Mouse (Mus musculus) midbrain, embryonic 12.5 days (tissue): ENCODE measurements around the gene Npas3. TPM values are rescaled to one million over a fixed set of nuclear protein-coding genes. Genes with fewer than 3 reads are reported as not detected.

Source experiments
- ATAC-seq: fragments of 200-750 bp; cut with Nextera tagmentation; 2 replicates; pipeline ENCODE4 v1.8.0; 2017; ENCODE audit warnings: low read depth, moderate TSS enrichment, moderate library complexity; ENCODE audit not compliant: low FRiP score
- H3K27ac ChIP-seq: fragments of 300-500 bp; sonication (generic); replicated peaks from 2 replicates; pipeline ENCODE4 v1.5.1; 2016; ENCODE audit warnings: mild to moderate bottlenecking
- H3K27me3 ChIP-seq: fragments of 300-500 bp; sonication (generic); 2 replicates; pipeline ENCODE4 v1.6.1; 2016; ENCODE audit warnings: mild to moderate bottlenecking
- H3K36me3 ChIP-seq: fragments of 300-500 bp; sonication (generic); 2 replicates; pipeline ENCODE4 v1.6.1; 2016
- H3K4me1 ChIP-seq: fragments of 300-500 bp; sonication (generic); 2 replicates; pipeline ENCODE4 v1.6.1; 2016
- H3K4me2 ChIP-seq: fragments of 300-500 bp; sonication (generic); replicated peaks from 2 replicates; pipeline ENCODE4 v1.6.1; 2016; ENCODE audit warnings: mild to moderate bottlenecking, moderate library complexity
- H3K4me3 ChIP-seq: fragments of 300-500 bp; sonication (generic); 2 replicates; pipeline ENCODE4 v1.5.1; 2016; ENCODE audit warnings: mild to moderate bottlenecking
- H3K9ac ChIP-seq: fragments of 300-500 bp; sonication (generic); replicated peaks from 2 replicates; pipeline ENCODE4 v1.6.1; 2016; ENCODE audit warnings: mild to moderate bottlenecking, moderate library complexity
- H3K9me3 ChIP-seq: fragments of 300-500 bp; sonication (generic); 2 replicates; pipeline ENCODE4 v1.6.1; 2016; ENCODE audit warnings: mild to moderate bottlenecking
- WGBS: fragments of 180-500 bp; shearing (Covaris S2); methylation state at CpG from one replicate; pipeline ENCODE4 v1.1.7; 2016; 5-methylcytosine and 5-hydroxymethylcytosine counted together
- polyA plus RNA-seq: library from polyadenylated mRNA; unstranded; fragments of >200 nt; fragmentation: Nextera tagmentation; extraction: Ambion mirVana; gene quantifications from 2 replicates; pipeline ENCODE4 v1.2.1, GENCODE M21; 2016

Npas3 gene
- polyA plus RNA-seq, 1 experiment from 2014 or later: 30.0 TPM

DNA sequence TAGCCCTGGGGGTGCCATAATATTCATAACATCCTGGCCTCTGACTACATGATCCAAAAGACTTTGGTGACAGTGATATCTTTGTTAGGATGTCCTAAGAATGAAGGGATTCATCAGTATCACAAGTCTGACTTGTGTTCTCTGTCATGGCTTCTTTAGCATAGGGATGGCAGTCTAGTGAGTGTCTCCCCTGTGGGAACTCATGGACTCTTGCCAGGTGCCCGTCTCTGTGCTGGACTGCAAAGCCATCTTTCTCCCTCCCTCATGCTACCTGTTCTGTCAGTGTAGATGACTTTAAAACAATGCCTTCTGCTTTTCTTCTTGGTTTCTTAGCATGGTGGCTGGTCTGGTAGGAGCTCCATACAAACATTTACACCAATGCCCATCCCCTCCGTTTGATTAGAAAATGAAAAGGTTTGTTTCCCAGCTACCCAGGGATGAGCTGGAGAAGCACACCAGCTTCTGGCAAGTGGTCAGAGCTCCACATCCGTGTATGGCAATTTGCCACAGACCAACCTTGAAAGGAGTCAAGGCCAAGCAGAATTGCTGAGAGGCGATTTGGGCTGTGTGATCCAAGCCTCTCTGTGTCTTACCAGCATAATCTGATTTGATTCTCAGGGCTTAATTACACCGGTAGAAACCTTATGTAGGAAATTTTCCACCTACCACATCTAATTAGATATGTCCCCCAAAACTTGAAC is 616.1 kb downstream of the Npas3 start:
- Histone ChIP-seq H3K9me3 (no peaks in the 10 kb centered on the region), H3K36me3 (no peaks in the 10 kb centered on the region), H3K27me3 (no peaks in the 10 kb centered on the region), H3K4me2 (no peak overlapping the region), H3K27ac (no peak overlapping the region), H3K9ac (no peak overlapping the region), H3K4me1 (peaks cover 13% of the 10 kb centered on the region), H3K4me3 (no peak overlapping the region)
- WGBS: 78% methylated on average over 5 of the region's 5 CpGs
- ATAC-seq: no peak

DNA sequence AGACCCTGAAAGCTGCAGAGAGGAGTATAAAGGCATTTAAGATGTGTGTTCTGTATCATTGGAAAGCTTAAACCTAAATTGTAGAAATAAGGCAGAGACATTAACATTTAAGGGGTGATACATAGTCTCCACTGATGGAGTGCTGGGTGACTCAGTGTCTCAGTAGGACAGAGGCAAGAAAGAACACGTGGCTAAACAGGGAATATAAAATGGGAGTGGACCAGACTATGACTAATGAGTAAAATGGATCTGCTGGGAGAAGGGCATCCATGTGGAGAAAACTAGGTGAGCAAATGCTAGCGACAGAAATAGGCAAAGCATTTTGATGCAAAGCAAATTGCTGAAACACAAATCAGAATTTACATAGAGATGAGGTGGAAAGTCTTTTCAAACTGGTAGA is 617.2 kb downstream of the Npas3 start:
- H3K4me3 ChIP-seq: no peak overlapping the region
- WGBS: 62% methylated on average over 2 of the region's 2 CpGs
- no peak overlapping the region for H3K9ac ChIP-seq
- ATAC-seq: no peak
- no peak overlapping the region for H3K27ac ChIP-seq
- no peak overlapping the region for H3K4me2 ChIP-seq
- no peaks in the 10 kb centered on the region for H3K36me3 ChIP-seq
- H3K27me3 ChIP-seq: no peaks in the 10 kb centered on the region
- peaks cover 13% of the 10 kb centered on the region for H3K4me1 ChIP-seq
- H3K9me3 ChIP-seq: no peaks in the 10 kb centered on the region

DNA sequence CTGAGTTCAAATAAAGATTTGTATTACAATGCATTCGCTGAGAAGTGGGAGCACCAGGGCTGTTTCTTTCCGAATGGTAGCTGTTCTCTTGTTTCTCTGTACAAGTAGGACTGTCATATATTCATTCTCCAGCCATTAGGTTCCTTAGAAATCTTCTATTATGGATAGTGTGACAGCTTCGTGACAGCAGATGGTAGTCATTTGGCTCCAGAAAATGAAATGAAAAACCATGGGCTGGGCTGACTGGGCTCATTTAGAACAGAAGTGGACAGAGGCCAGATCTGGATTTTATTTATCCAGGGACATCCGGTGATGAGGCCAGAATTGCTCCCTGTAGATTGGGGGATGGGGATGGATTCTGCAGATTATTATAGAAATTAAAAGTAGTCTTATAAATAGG is 621.5 kb downstream of the Npas3 start:
- Histone ChIP-seq H3K4me3 (no peak overlapping the region), H3K36me3 (no peaks in the 10 kb centered on the region), H3K27me3 (no peaks in the 10 kb centered on the region), H3K27ac (no peak overlapping the region), H3K4me2 (no peak overlapping the region), H3K9me3 (no peaks in the 10 kb centered on the region), H3K4me1 (peaks cover 9% of the 10 kb centered on the region), H3K9ac (no peak overlapping the region)
- ATAC-seq: no peak
- 75% methylated on average over 4 of the region's 4 CpGs for WGBS

DNA sequence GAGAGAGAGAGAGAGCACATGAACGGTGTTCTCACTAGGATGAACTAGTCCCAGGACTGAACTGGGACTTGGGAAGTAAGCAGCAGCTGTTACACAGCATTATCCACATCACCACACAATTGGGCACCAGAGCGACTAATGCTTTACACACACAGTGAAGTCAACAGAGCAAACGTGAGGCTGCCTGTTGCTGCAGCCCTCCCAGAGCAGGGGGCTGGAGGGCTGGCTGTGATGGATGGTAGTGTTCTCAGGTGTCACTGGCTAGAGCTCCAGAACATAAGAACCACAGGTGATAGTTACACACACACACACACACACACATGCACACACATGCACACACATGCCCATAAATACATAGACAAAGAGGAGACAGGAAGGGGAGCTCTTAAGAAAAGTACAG is 626.7 kb downstream of the Npas3 start:
- H3K4me3 ChIP-seq: no peak overlapping the region
- 42% methylated on average over 3 of the region's 3 CpGs for WGBS
- H3K9ac ChIP-seq: no peak overlapping the region
- H3K27ac ChIP-seq: no peak overlapping the region
- peaks cover 11% of the 10 kb centered on the region; the same call in 1 of the 2 replicates for H3K4me1 ChIP-seq
- ATAC-seq: no peak
- no peaks in the 10 kb centered on the region for H3K36me3 ChIP-seq
- H3K4me2 ChIP-seq: no peak overlapping the region
- H3K27me3 ChIP-seq: no peaks in the 10 kb centered on the region
- no peaks in the 10 kb centered on the region for H3K9me3 ChIP-seq

DNA sequence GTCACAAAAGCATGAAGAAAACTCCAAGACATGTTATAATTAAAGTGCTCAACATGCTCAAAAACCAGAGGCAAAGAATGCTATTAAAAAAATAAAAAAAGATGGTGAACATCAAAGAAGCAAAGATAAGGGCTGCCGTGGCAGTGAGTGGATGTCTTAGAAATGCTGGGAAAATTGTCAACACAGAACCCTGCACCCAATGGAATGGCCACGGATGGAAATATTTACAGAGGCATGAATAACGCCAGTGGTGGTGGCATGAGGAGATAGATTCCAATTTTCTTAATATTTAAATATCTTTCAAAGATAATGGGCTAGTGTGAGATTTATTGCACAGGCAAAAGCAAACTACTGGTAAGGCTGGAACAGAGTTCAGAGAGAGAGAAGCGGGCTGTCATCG is 628.2 kb downstream of the Npas3 start:
- no peaks in the 10 kb centered on the region for H3K36me3 ChIP-seq
- H3K27ac ChIP-seq: no peak overlapping the region
- H3K9ac ChIP-seq: no peak overlapping the region
- H3K4me2 ChIP-seq: no peak overlapping the region
- H3K4me1 ChIP-seq: peaks cover 16% of the 10 kb centered on the region; the same call in 1 of the 2 replicates
- no peak for ATAC-seq
- 91% methylated on average over 5 of the region's 5 CpGs for WGBS
- no peak overlapping the region for H3K4me3 ChIP-seq
- no peaks in the 10 kb centered on the region for H3K9me3 ChIP-seq
- H3K27me3 ChIP-seq: no peaks in the 10 kb centered on the region

DNA sequence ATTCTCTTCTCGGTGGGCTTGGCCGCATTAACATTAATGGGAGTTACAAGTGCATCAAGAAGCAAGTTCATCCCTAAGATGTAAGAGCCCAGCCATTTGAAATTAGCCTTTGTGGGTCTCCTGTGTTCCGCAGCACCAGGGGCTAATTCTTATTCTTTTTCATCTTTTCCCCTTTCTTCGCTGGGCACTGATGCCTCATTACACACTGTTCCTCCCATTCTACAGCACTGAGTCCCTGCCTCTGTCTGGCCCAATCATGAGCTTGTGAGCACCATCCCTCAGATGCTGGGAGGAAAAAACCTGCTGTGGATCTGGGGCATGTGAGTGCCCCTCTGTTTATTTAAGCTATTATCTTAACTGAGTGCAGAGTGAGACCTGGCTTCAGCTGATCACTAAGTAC is 633.2 kb downstream of the Npas3 start:
- Histone ChIP-seq H3K27ac (no peak overlapping the region), H3K36me3 (no peaks in the 10 kb centered on the region), H3K4me1 (peaks cover 13% of the 10 kb centered on the region; the same call in 1 of the 2 replicates), H3K27me3 (no peaks in the 10 kb centered on the region), H3K9me3 (no peaks in the 10 kb centered on the region), H3K4me3 (no peak overlapping the region), H3K4me2 (no peak overlapping the region), H3K9ac (no peak overlapping the region)
- WGBS: 66% methylated on average over 4 of the region's 4 CpGs
- ATAC-seq: no peak

DNA sequence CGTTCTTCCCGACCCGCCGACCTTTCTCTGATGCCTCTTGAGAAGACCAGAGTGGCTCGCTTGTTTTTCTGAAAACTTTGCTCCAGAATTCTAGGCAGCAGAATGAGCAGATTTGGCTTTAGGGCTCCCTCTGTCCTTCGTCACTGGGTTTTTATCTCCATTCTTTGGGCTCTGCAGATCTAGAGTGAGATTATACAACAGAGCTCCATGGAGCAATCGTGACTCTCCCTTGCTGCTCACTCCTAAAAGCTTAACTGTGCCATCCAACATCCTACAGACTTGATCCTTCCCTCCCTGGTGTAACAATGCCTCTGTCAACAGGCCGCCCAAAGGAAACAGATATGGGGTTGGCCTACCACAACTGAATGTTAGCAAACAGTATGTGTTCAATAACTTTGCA is 634.4 kb downstream of the Npas3 start:
- Histone ChIP-seq H3K4me3 (no peak overlapping the region), H3K27me3 (no peaks in the 10 kb centered on the region), H3K27ac (no peak overlapping the region), H3K9ac (no peak overlapping the region), H3K36me3 (no peaks in the 10 kb centered on the region), H3K4me2 (no peak overlapping the region), H3K9me3 (no peaks in the 10 kb centered on the region), H3K4me1 (peaks cover 13% of the 10 kb centered on the region; the same call in 1 of the 2 replicates)
- WGBS: 86% methylated on average over 8 of the region's 8 CpGs
- ATAC-seq: no peak

DNA sequence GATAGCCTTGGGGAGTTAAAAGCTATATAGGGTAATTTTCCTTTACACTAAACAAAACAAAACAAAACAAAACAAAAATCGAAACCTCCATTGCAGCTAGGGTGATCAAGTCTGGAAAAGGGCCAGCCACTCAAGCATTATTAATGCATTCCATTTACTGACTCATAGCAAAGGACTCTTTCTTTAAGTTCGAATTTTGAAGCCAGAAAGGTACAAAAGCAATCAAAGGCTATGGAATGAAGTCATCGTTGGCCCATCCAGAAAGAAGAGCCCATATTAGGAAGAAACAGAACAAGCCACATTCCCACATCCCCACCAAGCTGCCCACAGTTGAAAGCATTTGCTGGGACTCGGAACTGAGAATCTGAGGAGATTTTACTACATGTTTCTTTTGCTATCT is 640.1 kb downstream of the Npas3 start:
- Histone ChIP-seq H3K4me2 (no peak overlapping the region), H3K9me3 (no peaks in the 10 kb centered on the region), H3K9ac (no peak overlapping the region), H3K27me3 (no peaks in the 10 kb centered on the region), H3K27ac (no peak overlapping the region), H3K4me3 (no peak overlapping the region), H3K36me3 (no peaks in the 10 kb centered on the region), H3K4me1 (0 out of 2 replicates have a peak, but pooled peaks cover 5% of the 10 kb centered on the region)
- 67% methylated on average over 4 of the region's 4 CpGs for WGBS
- ATAC-seq: no peak

DNA sequence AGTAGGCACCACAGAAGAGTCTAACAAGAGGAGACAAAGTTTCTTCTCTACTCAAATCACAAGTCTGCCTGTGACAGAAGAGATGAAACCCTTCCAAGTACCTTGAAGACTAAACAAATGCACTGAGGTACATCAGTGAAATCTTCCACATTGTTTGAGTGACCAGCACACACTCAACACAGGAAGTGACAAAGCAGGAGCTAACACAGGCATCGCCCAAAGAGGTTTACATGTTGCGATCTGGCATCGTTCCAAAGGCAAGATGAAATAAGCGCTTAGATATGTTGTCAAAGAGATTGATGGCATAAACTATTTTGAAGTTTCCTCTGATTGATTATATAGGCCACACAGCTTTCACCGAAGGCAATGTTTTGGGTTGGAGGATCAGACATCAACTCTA is 647.4 kb downstream of the Npas3 start:
- H3K4me1 ChIP-seq: no peaks in the 10 kb centered on the region
- no peak overlapping the region for H3K4me2 ChIP-seq
- ATAC-seq: no peak
- H3K27me3 ChIP-seq: no peaks in the 10 kb centered on the region
- WGBS: 98% methylated on average over 5 of the region's 5 CpGs
- no peak overlapping the region for H3K9ac ChIP-seq
- no peak overlapping the region for H3K27ac ChIP-seq
- H3K4me3 ChIP-seq: no peak overlapping the region
- no peaks in the 10 kb centered on the region for H3K9me3 ChIP-seq
- no peaks in the 10 kb centered on the region for H3K36me3 ChIP-seq

DNA sequence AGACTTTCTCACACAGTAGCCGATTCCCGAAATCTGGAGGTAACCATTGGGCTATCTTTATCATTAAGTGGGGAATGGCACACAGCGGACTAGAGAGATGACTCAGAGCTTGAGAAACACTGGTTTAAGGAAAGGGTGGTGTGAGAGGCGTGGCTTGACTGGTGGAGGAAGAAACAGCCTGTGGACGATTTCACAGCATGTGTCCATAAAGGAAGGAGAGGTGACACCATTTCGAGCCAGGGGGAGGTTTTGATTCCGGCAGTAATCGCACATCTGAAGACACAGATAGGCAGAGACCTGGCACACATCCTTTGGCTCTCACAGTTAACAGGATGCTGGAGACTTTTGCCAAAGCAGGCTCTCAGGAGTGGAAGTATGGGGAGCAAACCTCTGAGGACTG is 660.3 kb downstream of the Npas3 start:
- 85% methylated on average over 8 of the region's 8 CpGs for whole genome bisulfite sequencing
- Histone ChIP-seq H3K4me2 (no peak overlapping the region), H3K36me3 (no peaks in the 10 kb centered on the region), H3K9ac (no peak overlapping the region), H3K4me3 (no peak overlapping the region), H3K9me3 (no peaks in the 10 kb centered on the region), H3K27ac (no peak overlapping the region), H3K4me1 (peaks cover 14% of the 10 kb centered on the region; the same call in 1 of the 2 replicates), H3K27me3 (no peaks in the 10 kb centered on the region)
- no peak for ATAC-seq

DNA sequence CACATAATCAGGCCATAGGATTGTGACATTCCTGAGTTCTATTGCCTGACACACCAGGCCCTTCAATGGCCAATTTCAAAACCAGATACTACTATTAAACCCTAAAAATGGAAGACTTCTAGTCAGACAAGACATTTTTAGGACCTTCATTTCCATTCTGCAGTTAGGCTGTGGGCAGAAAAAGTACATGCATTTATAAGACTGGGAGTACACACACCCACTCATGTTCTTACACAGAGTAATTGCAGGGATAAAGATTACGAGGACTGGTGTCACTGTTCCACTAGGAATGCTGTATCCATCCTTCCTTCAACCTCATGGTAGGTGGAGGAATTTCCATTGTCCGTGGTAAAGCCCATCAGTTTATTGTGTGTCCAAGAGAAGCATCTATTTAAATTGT is 661.7 kb downstream of the Npas3 start:
- 87% methylated on average over 2 of the region's 2 CpGs for WGBS
- H3K9ac ChIP-seq: no peak overlapping the region
- H3K4me3 ChIP-seq: no peak overlapping the region
- no peaks in the 10 kb centered on the region for H3K36me3 ChIP-seq
- no peak overlapping the region for H3K4me2 ChIP-seq
- no peaks in the 10 kb centered on the region for H3K27me3 ChIP-seq
- H3K4me1 ChIP-seq: peaks cover 20% of the 10 kb centered on the region
- H3K9me3 ChIP-seq: no peaks in the 10 kb centered on the region
- no peak for ATAC-seq
- no peak overlapping the region for H3K27ac ChIP-seq

DNA sequence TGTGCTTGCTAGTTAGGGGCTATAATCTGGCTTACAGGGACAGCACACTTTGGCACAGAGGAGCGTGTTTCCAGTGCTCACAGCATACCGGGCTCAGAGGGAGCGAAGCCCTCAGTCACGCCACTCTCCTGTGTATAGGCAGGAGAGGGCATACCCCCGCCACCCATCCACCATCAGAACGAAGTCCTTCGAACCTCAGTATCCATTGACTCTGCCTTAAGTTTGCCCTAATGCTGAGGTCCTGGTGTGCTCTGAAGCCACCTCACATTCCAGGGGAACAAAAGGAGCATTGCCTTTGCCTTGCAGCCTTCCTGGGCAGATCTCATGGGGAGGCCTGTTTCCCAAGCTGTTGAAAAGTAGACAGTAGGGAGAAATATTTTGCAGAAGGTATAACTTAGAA is 673.7 kb downstream of the Npas3 start:
- no peaks in the 10 kb centered on the region for H3K36me3 ChIP-seq
- H3K4me2 ChIP-seq: no peak overlapping the region
- no peak overlapping the region for H3K4me3 ChIP-seq
- ATAC-seq: no peak
- WGBS: 86% methylated on average over 7 of the region's 7 CpGs
- H3K9ac ChIP-seq: no peak overlapping the region
- no peaks in the 10 kb centered on the region for H3K9me3 ChIP-seq
- H3K27me3 ChIP-seq: no peaks in the 10 kb centered on the region
- peaks cover 35% of the 10 kb centered on the region for H3K4me1 ChIP-seq
- H3K27ac ChIP-seq: no peak overlapping the region

DNA sequence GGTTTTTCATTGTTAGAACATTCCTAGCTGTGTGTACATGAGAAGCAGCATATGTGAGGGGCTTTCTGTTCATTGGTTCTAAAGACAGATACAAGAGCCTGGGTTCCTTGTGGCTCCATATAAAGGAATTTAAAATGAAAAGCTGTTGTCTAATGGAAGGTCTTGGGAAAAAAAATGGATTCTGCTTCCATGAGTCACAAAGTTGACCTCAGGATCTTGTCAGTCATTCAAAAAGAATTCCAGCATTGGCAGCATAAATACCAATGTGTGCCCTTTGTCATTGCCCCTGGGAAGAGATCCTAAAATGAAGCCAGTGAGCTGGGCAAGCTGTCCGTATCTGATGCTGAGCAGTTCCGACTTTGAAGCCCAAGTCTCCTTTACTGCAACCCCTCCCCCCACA is 700.3 kb downstream of the Npas3 start:
- Histone ChIP-seq H3K9ac (no peak overlapping the region), H3K27me3 (no peaks in the 10 kb centered on the region), H3K4me2 (no peak overlapping the region), H3K4me1 (peaks cover 10% of the 10 kb centered on the region), H3K4me3 (no peak overlapping the region), H3K27ac (no peak overlapping the region), H3K9me3 (no peaks in the 10 kb centered on the region), H3K36me3 (no peaks in the 10 kb centered on the region)
- 68% methylated on average over 2 of the region's 2 CpGs for WGBS
- no peak for ATAC-seq
